Mouse (Mus musculus) R1 (cell line): ENCODE results near the gene Rad51c.
"Not testable (repeated sequence)": the region's sequence is repeated elsewhere in the genome, so short reads cannot be mapped to it uniquely, and the experiment has no call there.

Source experiments
- DNase-seq: peaks from one replicate; pipeline ENCODE4 v3.0.0-alpha.2; 2018; ENCODE audit warnings: low read depth, low spot score

Gene Rad51c

GRCm38 (mm10) chr11:87432447-87432846 lies 27.7 kb upstream of the Rad51c start:
- no peak for DNase-seq

DNA sequence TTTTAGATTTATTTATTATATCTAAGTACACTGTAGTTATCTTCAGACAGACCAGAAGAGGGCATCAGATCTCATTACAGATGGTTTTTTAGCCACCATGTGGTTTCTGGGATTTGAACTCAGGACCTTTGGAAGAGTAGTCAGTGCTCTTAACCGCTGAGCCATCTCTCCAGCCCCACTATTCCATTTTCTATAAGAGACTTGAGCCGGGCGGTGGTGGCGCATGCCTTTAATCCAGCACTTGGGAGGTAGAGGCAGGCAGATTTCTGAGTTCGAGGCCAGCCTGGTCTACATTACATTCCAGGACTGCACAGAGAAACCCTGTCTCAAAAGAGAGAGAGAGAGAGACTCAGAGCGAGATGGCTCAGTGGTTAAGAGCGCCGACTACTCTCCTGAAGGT lies 27.1 kb upstream of the Rad51c start:
- not testable (repeated sequence) for DNase-seq

DNA sequence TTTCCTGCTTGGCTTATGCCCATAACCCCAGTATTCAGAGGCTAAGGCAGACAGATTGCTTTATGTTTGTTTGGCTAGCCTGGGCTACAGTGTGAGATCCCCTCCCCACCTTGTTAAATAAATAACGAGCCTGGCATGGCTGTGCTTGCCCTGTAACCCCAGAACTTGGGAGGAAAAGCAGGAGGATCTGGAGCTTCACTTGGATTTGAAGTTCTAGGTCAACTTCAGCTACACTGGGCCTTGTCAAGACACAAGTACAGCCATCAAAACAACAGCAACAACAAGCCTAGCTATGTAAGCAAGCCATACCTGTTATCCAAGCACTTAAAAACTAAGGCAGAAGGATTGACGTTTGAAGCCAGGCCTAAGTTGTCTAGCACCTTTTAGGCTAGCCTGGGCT lies 25.6 kb upstream of the Rad51c start:
- DNase-seq, result no peak

DNA sequence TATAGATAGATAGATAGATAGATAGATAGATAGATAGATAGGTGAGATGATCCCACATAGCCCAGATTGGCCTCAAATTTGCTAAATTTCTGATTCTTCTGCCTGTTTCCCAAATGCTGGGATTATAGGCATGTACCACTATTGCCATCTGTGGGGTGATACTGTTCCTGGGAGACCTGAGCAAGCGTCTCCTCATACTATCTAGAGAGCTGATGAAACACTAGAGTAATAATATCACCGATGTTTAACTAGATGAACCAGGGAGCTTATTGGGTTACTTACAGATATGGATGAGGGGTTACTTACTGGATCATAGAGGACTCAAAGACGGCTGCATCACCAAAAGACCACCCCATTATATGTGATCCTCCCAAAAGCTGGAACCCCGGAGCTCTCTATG lies 24.6 kb upstream of the Rad51c start:
- DNase-seq, result no peak

DNA sequence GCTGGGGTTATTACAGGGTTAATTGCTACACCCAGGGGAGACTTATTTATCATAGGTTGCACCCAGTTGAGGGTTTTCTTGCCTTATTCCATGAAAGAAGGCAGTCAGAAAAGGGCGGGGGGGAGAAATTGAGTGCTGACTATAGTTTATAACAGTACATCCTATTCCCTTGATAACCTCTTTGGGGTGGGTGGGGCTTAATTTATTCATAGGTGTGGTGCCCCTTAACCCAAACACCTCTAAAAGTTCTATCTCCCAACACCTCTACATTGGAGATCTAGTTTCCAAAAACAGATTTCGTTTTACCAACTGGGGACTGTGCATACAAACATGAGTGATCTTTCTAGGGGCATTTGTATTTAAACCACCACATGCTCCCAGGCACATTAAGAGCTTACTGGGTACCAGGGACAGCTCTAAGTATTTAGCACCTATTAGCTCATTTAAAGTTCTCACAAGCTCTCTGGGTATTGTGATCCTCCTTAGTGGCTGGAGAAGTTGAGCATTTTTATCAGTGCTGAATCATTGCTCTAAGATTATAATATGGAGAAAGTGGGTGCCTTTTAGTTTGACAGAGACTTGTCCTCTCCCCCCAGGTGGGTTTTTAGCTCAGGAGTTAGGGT lies 23.4 kb upstream of the Rad51c start:
- DNase-seq, result no peak

- no peak for DNase-seq
Observed at GRCm38 (mm10) chr11:87427273-87428050, 22.7 kb upstream of the Rad51c start.

GRCm38 (mm10) chr11:87426450-87427250 lies 21.9 kb upstream of the Rad51c start:
- DNase-seq, result peak; percentile 94

- DNase-seq, result no peak
Observed at GRCm38 (mm10) chr11:87426121-87426449, 21.3 kb upstream of the Rad51c start.

DNA sequence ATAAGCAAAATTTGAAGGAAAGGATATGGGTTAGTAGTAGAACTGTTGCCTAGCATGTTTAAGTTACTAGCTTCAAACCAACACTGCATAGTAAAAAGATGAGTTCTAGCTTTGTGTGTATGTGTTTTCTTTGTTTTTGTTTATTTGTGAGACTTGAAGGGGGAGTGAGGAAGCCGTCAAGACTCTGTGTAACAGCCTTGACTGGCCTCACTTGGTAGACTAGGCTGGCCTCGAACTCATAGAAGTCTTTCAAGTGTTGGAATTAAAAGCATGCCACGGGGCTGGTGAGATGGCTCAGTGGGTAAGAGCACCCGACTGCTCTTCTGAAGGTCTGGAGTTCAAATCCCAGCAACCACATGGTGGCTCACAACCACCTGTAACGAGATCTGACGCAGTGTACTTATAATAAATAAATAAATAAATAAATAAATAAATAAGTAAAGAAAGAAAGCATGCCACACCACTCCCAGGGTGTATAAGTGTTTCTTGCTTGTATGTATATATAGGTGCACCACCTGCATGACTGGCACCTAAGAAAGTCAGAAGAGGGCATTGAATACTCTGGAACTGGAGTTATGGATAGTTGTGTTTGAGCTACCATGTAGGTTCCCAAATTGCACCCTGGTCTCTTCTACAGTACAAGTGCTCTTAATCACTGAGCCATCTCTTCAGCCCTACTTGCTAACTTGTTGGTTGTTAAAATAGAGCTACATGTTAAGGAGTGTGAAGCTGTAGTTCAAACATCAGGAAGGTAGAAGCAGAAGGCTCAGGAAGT lies 19.0 kb upstream of the Rad51c start:
- peak; percentile 48 for DNase-seq

- DNase-seq, result peak; percentile 95
Observed at GRCm38 (mm10) chr11:87422511-87423340, 18.0 kb upstream of the Rad51c start.

DNA sequence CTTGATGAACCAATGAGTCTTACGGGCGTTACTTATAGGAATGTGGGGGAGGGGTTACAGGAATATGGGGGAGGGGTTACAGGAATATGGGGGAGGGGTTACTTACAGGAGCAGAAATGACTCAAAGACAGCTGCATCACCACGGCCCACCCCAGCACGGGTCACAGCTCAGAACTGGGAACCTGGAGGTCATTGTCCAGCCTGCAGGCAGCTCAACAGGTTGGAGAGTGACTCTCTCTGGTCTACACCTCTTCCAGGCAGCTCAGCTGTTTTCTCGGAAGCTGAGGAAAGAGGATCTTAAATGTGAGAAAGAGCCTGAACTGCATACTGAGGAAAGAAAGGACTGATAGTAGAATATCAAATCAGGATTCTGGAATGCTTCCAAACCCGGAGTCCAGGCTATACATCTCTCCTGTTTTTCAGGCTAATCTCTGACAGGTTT lies 17.0 kb upstream of the Rad51c start:
- peak; percentile 66 for DNase-seq

DNA sequence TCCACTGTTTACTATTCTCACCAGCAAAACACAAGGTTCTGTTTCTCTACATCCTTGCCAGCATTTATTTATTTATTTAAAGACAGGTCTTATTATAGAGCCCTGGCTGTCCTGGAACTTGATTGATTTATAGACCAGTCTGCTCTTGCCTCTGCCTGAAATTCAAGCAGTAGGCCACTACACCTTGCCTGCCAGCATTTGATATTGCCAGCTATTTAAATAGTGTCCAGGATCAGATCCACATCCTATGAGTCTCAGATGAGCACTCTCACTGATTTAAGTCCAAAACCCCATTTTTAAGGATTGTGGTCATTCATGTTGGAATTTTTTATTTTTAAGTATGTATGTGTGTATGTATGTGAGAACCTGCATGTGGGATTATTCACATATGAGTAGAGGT lies 16.1 kb upstream of the Rad51c start:
- no peak for DNase-seq

DNA sequence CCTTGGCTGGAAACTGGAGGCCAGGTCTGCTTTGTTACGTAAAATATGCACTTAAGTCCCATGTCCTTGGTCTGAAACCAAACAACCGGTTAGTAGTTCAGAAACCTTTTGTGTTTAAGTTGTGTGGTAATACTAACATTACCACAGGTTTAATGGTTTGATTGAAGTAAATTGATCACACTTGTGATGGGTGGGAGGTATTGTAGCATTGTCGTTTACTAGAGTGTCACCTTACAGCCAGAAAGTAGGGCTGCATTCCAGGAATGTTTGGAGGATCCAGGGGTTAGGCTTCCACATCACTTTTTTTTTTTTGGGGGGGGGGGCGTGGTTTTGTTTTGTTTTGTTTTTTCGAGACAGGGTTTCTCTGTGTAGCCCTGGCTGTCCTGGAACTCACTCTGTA lies 11.4 kb upstream of the Rad51c start:
- DNase-seq, result peak; percentile 73

DNA sequence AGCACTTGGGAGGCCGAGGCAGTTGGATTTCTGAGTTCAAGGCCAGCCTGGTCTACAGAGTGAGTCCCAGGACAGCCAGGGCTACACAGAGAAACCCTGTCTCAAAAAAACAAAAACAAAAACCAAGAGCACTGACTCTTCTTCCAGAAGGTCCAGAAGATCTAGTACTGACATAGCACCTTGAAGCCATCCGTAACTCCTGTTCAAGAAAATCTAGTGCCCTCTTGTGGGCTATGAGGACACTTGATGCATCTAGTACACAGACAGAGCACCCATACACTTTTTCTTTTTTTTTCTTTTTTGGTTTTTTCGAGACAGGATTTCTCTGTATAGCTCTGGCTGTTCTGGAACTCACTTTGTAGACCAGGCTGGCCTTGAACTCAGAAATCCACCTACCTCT lies 8.7 kb upstream of the Rad51c start:
- peak; percentile 70 for DNase-seq

- DNase-seq, result peak; percentile 96
Observed at GRCm38 (mm10) chr11:87404111-87404853, 472 bp downstream of the Rad51c start.

DNA sequence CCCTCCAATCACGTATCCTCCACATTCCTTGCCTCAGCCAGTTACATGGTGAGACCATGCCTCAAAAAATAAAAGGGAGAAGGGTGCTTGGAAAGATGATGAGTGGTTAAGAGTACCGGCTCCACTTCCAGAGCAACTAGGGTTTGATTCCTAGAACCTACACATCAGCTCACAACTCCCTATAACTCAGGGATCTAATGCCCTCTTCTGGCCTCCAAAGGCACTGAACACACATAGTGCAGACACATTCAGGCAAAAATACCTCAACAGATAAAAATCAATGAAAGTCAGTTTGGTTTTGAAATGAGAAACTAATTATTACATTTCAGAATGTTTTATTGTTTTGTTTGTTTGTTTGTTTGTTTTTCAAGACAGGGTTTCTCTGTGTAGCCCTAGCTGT lies 6.4 kb downstream of the Rad51c start:
- peak; percentile 50 for DNase-seq

DNA sequence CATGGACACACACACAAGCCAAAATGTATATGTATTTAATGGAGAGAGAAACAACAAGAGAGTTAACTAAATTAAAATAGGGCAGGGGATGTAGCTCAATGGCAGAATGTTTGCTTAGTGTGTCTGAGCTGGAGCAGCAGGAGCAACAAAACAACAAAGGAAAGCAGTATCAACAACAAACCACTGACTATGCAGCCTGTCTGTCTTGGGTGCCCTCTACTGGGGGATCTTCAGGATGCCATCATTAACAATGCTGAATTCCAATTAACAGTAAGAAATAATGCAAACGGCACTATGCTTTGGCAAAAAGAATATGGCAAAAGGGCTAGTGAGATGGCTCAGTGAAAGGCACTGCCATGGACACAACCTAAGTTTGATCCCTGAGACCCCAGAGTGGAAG lies 10.9 kb downstream of the Rad51c start:
- peak; percentile 49 for DNase-seq

DNA sequence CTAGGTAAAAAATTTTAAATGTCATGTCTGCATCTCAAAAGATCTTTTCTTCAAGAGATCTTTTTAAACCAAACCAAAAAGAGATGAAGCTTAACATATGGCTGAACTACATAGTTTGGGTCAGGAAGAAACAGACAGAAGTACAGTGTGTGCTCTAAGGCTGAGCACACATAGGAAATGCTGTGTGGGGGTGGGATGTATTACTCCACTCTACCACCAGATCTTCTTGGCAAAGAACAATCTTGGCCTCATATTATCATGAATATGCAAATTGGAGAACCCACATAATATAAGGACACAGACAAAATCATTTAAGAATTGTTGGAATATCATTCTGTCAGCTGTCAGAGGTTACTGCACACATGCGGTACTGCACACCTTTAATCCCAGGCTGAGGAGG lies 19.1 kb downstream of the Rad51c start:
- DNase-seq, result no peak

DNA sequence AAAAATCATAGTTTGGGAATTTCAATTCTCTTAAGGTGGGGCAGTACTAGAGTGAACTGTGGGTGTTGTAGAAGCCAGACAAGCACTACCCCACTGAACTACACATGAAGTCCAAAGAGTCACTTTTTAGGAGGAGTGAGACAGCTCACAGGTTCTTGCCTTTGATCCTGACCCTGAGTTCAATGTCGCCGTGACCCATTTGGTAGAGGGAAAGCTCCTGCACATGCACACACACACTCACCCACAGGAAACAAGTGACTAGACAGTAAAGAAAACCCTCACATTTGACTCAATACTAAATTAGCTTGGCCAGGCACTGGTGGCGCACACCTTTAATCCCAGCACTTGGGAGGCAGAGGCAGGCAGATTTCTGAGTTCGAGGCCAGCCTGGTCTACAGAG lies 20.2 kb downstream of the Rad51c start:
- DNase-seq, result no peak

DNA sequence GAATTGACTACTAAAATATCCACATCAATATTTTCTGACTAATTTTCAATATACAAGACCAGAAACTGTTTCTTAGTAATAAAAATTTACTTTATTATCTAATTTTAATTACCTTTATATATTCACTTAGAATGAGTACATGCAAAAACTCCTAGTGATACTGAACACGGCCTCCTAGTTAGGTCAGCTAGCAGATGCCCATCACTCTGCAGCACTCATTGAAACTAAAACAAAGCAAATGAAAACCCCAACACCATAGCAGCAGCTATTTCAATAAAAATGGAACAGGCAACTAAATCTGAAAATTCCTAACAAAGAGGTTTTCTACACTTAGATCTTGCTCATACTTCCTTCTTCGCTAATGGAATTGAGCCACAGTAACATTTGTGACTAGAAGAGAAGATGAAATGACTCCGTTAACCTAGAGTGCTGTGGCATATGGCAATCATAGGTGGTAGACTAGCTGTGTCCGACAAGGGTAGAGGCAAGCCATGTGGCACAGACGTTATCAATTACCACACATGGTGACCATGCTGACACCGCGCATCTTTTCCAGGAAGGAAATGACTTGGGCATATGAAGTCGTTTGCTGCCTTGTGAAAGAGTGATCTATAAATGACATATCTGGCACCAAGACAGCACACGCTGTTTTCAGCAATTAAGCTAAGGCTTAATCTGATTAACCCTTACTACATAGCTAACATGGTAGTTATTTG lies 36.7 kb downstream of the Rad51c start:
- DNase-seq, result no peak
